Mouse (Mus musculus) thymus, adult 2 months (tissue): ENCODE results near the gene Nbr1.
"Not testable (repeated sequence)": the region's sequence is repeated elsewhere in the genome, so short reads cannot be mapped to it uniquely, and the experiment has no call there.

Experiments
- CTCF ChIP-seq: fragments of 200-500 bp; IDR thresholded peaks from 2 replicates; pipeline ENCODE4 v1.5.1; 2012; ENCODE audit warnings: mild to moderate bottlenecking, control low read depth, low read length, moderate library complexity, borderline replicate concordance; ENCODE audit not compliant: control insufficient read depth, poor library complexity, insufficient read depth; ENCODE audit errors: extremely low read depth
- POLR2A ChIP-seq: fragments of 200-500 bp; IDR thresholded peaks from 2 replicates; pipeline ENCODE4 v1.6.1; 2012; ENCODE audit warnings: mild to moderate bottlenecking, low read length, control low read depth, moderate library complexity; ENCODE audit not compliant: control insufficient read depth, poor library complexity, insufficient read depth; ENCODE audit errors: extremely low read depth

GRCm38 (mm10) chr11:101628733-101629417 is 76.9 kb downstream of the Nbr1 start:
- not testable (repeated sequence) for TF ChIP-seq CTCF, POLR2A
